Mouse (Mus musculus): ENCODE results near the gene Gng12.
"Not testable (repeated sequence)": the region's sequence is repeated elsewhere in the genome, so short reads cannot be mapped to it uniquely, and the experiment has no call there.

Gene Gng12

GRCm38 (mm10) chr6:67029312-67029950 lies 133.2 kb downstream of the Gng12 start:
- no peak for DNase-seq (ENCODE audit: low read depth)

GRCm38 (mm10) chr6:67029987-67030386 lies 133.8 kb downstream of the Gng12 start:
- no peak for DNase-seq (ENCODE audit: low read depth)

GRCm38 (mm10) chr6:67030416-67030815 lies 134.2 kb downstream of the Gng12 start:
- DNase-seq (ENCODE audit: low read depth) = no peak

GRCm38 (mm10) chr6:67030846-67031245 lies 134.6 kb downstream of the Gng12 start:
- no peak for DNase-seq (ENCODE audit: low read depth)

- DNase-seq (ENCODE audit: low read depth) = not testable (repeated sequence)
Observed at GRCm38 (mm10) chr6:67032551-67032950, 136.4 kb downstream of the Gng12 start.

- DNase-seq (ENCODE audit: low read depth) = not testable (repeated sequence)
Observed at GRCm38 (mm10) chr6:67032972-67033371, 136.8 kb downstream of the Gng12 start.

GRCm38 (mm10) chr6:67033604-67034003 lies 137.4 kb downstream of the Gng12 start:
- DNase-seq (ENCODE audit: low read depth) = no peak

GRCm38 (mm10) chr6:67034331-67035130 lies 138.3 kb downstream of the Gng12 start:
- no peak for DNase-seq (ENCODE audit: low read depth)

GRCm38 (mm10) chr6:67035388-67036299 lies 139.4 kb downstream of the Gng12 start:
- no peak for DNase-seq (ENCODE audit: low read depth)

GRCm38 (mm10) chr6:67036356-67036811 lies 140.2 kb downstream of the Gng12 start:
- peak; percentile 66 for DNase-seq (ENCODE audit: low read depth)

GRCm38 (mm10) chr6:67036837-67037628 lies 140.8 kb downstream of the Gng12 start, which contains the start of gene Gadd45a:
TSS of gene Gadd45a (minus strand) at chr6:67037457.
- DNase-seq (ENCODE audit: low read depth) = peak; percentile 97

GRCm38 (mm10) chr6:67038964-67039363 lies 142.8 kb downstream of the Gng12 start:
- no peak for DNase-seq (ENCODE audit: low read depth)

- DNase-seq (ENCODE audit: low read depth) = no peak
Observed at GRCm38 (mm10) chr6:67040904-67041410, 144.8 kb downstream of the Gng12 start.

GRCm38 (mm10) chr6:67045424-67045823 lies 149.2 kb downstream of the Gng12 start:
- DNase-seq (ENCODE audit: low read depth) = no peak

GRCm38 (mm10) chr6:67046937-67047336 lies 150.7 kb downstream of the Gng12 start:
- no peak for DNase-seq (ENCODE audit: low read depth)

GRCm38 (mm10) chr6:67048052-67048691 lies 152.0 kb downstream of the Gng12 start:
- DNase-seq (ENCODE audit: low read depth) = no peak

GRCm38 (mm10) chr6:67048880-67049694 lies 152.9 kb downstream of the Gng12 start:
- DNase-seq (ENCODE audit: low read depth) = no peak

- DNase-seq (ENCODE audit: low read depth) = no peak
Observed at GRCm38 (mm10) chr6:67049695-67050038, 153.5 kb downstream of the Gng12 start.

GRCm38 (mm10) chr6:67050063-67050462 lies 153.9 kb downstream of the Gng12 start:
- DNase-seq (ENCODE audit: low read depth) = no peak
